Mouse (Mus musculus) CH12.LX (cell line): ENCODE measurements around the gene Lipk.

Source experiments
- CHD2 ChIP-seq: IDR thresholded peaks from 2 replicates; pipeline ENCODE4 v1.6.1; 2011; ENCODE audit warnings: low read length, improper control_type of control experiment
- CTCF ChIP-seq, 2 experiments: IDR thresholded peaks in 1 of 2; conservative IDR thresholded peaks in 1 of 2; 2 replicates each; pipeline ENCODE4 v1.5.1; 2011 to 2012; ENCODE audit warnings: low read depth in 2 of 2, low read length in 2 of 2, improper control_type of control experiment in 1 of 2, inconsistent platforms in 1 of 2, mild to moderate bottlenecking in 1 of 2, moderate library complexity in 1 of 2
- ELF1 ChIP-seq: IDR thresholded peaks from 2 replicates; pipeline ENCODE4 v1.6.1; 2014; ENCODE audit warnings: low read depth, mild to moderate bottlenecking, inconsistent platforms, low read length, improper control_type of control experiment
- EP300 ChIP-seq: IDR thresholded peaks from 2 replicates; pipeline ENCODE4 v1.6.1; 2011; ENCODE audit warnings: low read length, improper control_type of control experiment
- JUND ChIP-seq: conservative IDR thresholded peaks from 2 replicates; pipeline ENCODE4 v1.6.1; 2011; ENCODE audit warnings: low read depth, low read length, improper control_type of control experiment
- MAFK ChIP-seq: IDR thresholded peaks from 2 replicates; pipeline ENCODE4 v1.6.1; 2011; ENCODE audit warnings: low read length, improper control_type of control experiment; ENCODE audit not compliant: insufficient replicate concordance
- POLR2A ChIP-seq: IDR thresholded peaks from 2 replicates; pipeline ENCODE4 v1.6.1; 2011; ENCODE audit warnings: low read depth, mild to moderate bottlenecking, improper control_type of control experiment, low read length
- POLR2AphosphoS2 ChIP-seq: IDR thresholded peaks from 2 replicates; pipeline ENCODE4 v1.6.1; 2011; ENCODE audit warnings: low read depth, low read length, improper control_type of control experiment
- RAD21 ChIP-seq: IDR thresholded peaks from 2 replicates; pipeline ENCODE4 v1.6.1; 2011; ENCODE audit warnings: low read depth, mild to moderate bottlenecking, low read length, improper control_type of control experiment, moderate library complexity
- RCOR1 ChIP-seq: conservative IDR thresholded peaks from 2 replicates; pipeline ENCODE4 v1.6.1; 2012; ENCODE audit warnings: low read depth, mild to moderate bottlenecking, inconsistent platforms, low read length, improper control_type of control experiment
- TCF12 ChIP-seq: IDR thresholded peaks from 2 replicates; pipeline ENCODE4 v1.6.1; 2014; ENCODE audit warnings: low read depth, mild to moderate bottlenecking, inconsistent platforms, low read length, improper control_type of control experiment
- USF1 ChIP-seq: IDR thresholded peaks from 2 replicates; pipeline ENCODE4 v1.6.1; 2014; ENCODE audit warnings: low read depth, mild to moderate bottlenecking, inconsistent platforms, low read length, improper control_type of control experiment
- ZNF384 ChIP-seq: IDR thresholded peaks from 2 replicates; pipeline ENCODE4 v1.6.1; 2012; ENCODE audit warnings: low read depth, low read length, improper control_type of control experiment, inconsistent platforms

DNA sequence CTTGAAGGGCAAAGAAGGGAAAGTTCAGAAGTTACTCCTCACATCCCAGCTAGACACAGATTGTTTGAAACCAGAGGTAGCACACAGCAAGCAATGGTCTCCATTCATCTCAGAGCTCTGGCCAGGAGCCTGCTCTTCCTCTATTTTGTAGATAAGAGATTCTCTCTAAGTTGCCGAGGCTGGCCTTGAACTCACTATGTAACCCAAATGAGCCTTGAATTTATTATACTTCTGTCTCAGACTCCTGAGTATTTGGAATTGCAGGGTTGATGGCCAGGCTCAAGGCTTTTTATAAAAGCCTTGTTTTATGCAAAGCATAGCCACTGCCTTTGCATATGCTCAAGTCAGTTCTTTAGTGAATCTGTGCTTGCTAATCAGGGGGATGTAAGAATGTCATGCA lies 31.6 kb downstream of the Lipk start:
- TF ChIP-seq CTCF (conservative IDR thresholded peaks at IDR 0.05 in 1 of 2, IDR thresholded peaks at IDR 0.05 in 1 of 2; ENCODE audit: low read depth in 2 of 2, low read length in 2 of 2), result no peak
- TF ChIP-seq POLR2A, result no peak
- no peak for TF ChIP-seq JUND
- TF ChIP-seq TCF12, result no peak
- TF ChIP-seq USF1, result no peak
- no peak for TF ChIP-seq POLR2AphosphoS2
- no peak for TF ChIP-seq MAFK
- no peak for TF ChIP-seq ELF1
- TF ChIP-seq RCOR1, result no peak
- TF ChIP-seq ZNF384, result no peak
- no peak for TF ChIP-seq CHD2
- TF ChIP-seq EP300, result no peak
- TF ChIP-seq RAD21, result no peak
